Mouse (Mus musculus) stomach, embryonic 16.5 days (tissue): Measurements from ENCODE around the gene Iqcb1. TPM values are rescaled to one million over a fixed set of nuclear protein-coding genes. Genes with fewer than 3 reads are reported as not detected.
"Not testable (repeated sequence)": the region's sequence is repeated elsewhere in the genome, so short reads cannot be mapped to it uniquely, and the experiment has no call there.

Experiments
- ATAC-seq: fragments of 200-750 bp; cut with Nextera tagmentation; 2 replicates; pipeline ENCODE4 v1.8.0; 2017; ENCODE audit warnings: moderate number of reproducible peaks, moderate TSS enrichment; ENCODE audit not compliant: insufficient read depth, low FRiP score
- H3K27ac ChIP-seq: fragments of 300-500 bp; sonication (generic); 2 replicates; pipeline ENCODE4 v1.5.1; 2014; ENCODE audit warnings: low read length
- H3K27me3 ChIP-seq: fragments of 300-500 bp; sonication (generic); 2 replicates; pipeline ENCODE4 v1.6.1; 2014; ENCODE audit warnings: low read length, control low read depth, mixed read lengths; ENCODE audit not compliant: control insufficient read depth, insufficient read depth
- H3K36me3 ChIP-seq: fragments of 300-500 bp; sonication (generic); 2 replicates; pipeline ENCODE4 v1.6.1; 2014; ENCODE audit warnings: low read length; ENCODE audit not compliant: control insufficient read depth, insufficient read depth
- H3K4me1 ChIP-seq: fragments of 300-500 bp; sonication (generic); 2 replicates; pipeline ENCODE4 v1.6.1; 2014; ENCODE audit warnings: low read length, control low read depth, mixed read lengths; ENCODE audit not compliant: control insufficient read depth, insufficient read depth
- H3K4me2 ChIP-seq: fragments of 300-500 bp; sonication (generic); 2 replicates; pipeline ENCODE4 v1.6.1; 2014; ENCODE audit warnings: low read depth, low read length, mixed read lengths
- H3K4me3 ChIP-seq: fragments of 300-500 bp; sonication (generic); replicated peaks from 2 replicates; pipeline ENCODE4 v1.5.1; 2014; ENCODE audit warnings: mild to moderate bottlenecking, low read length
- H3K9ac ChIP-seq: fragments of 300-500 bp; sonication (generic); 2 replicates; pipeline ENCODE4 v1.6.1; 2014; ENCODE audit warnings: low read length
- H3K9me3 ChIP-seq: fragments of 300-500 bp; sonication (generic); replicated peaks from 2 replicates; pipeline ENCODE4 v1.6.1; 2016; ENCODE audit warnings: low read length, control low read depth; ENCODE audit not compliant: control insufficient read depth
- WGBS: fragments of 180-500 bp; shearing (Covaris S2); extraction: QIAGEN DNeasy Blood & Tissue Kit; methylation state at CpG from one replicate; pipeline ENCODE4 v1.1.7; 2014; 5-methylcytosine and 5-hydroxymethylcytosine counted together
- polyA plus RNA-seq: library from polyadenylated mRNA; unstranded; fragments of >200 nt; fragmentation: Nextera tagmentation; extraction: Ambion mirVana; gene quantifications from 2 replicates; pipeline ENCODE4 v1.2.1, GENCODE M21; 2015

Gene Iqcb1
- polyA plus RNA-seq, 1 experiment from 2014 or later = 24.8 TPM

- no peaks in the 10 kb centered on the region for H3K36me3 ChIP-seq
- WGBS = 61% methylated on average over 3 of the region's 3 CpGs
- no peaks in the 10 kb centered on the region for H3K27me3 ChIP-seq
- no peak overlapping the region for H3K4me3 ChIP-seq
- ATAC-seq = no peak
- H3K4me2 ChIP-seq = no peak overlapping the region
- H3K27ac ChIP-seq = no peak overlapping the region
- H3K9me3 ChIP-seq = no peaks in the 10 kb centered on the region
- no peaks in the 10 kb centered on the region for H3K4me1 ChIP-seq
- H3K9ac ChIP-seq = no peak overlapping the region
These were observed 14.5 kb upstream of the Iqcb1 start for GRCm38 (mm10) chr16:36813680-36814079.

DNA sequence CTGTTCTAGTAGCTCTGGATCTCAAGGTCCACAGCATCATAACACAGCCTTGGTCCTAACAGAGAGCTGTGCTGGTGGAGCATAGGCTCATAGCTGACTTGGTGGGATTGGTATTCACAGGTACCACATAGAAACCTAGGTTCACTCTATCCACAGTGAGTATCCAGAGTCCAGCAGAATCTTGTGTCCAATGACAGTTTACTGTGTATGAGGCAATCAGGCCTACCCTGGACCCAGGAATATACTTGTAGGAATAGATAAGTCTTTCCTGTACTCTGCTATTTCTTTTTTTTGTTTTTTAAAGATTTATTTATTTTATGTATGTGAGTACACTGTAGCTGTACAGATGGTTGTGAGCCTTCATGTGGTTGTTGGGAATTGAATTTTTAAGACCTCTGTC, 11.3 kb upstream of the Iqcb1 start:
- Histone ChIP-seq H3K36me3 (no peaks in the 10 kb centered on the region), H3K27ac (no peak overlapping the region), H3K4me1 (peaks cover 5% of the 10 kb centered on the region; the same call in 1 of the 2 replicates), H3K27me3 (no peaks in the 10 kb centered on the region), H3K4me3 (no peak overlapping the region), H3K9me3 (no peaks in the 10 kb centered on the region), H3K9ac (no peak overlapping the region), H3K4me2 (no peak overlapping the region)
- ATAC-seq = no peak; the same call in 1 of the 2 replicates

DNA sequence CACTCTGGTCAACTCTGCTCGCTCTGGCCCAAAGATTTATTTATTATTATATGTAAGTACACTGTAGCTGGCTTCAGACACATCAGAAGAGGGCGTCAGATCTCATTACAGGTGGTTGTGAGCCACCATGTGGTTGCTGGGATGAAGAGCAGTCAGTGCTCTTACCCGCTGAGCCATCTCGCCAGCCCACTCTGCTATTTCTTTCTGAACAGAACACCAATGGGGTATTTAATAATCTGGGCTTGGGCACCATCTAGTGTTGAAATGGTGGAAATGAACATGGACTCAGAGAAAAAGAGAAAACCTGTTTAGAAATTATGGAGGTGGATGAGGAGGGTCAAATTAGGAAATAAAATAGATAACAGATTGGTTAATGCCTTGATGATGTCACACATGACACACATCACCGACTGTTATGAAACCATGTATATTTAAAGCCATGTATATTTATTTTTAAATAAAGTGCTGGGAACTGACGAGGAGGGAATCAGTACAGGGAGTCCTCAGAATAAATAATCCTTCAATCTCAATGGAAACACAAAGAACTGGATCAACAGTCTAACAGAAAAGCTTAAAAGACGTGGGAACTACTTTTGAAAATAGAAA, 10.8 kb upstream of the Iqcb1 start:
- H3K27me3 ChIP-seq = no peaks in the 10 kb centered on the region
- peaks cover 6% of the 10 kb centered on the region; the same call in 1 of the 2 replicates for H3K4me1 ChIP-seq
- H3K9me3 ChIP-seq = no peaks in the 10 kb centered on the region
- no peaks in the 10 kb centered on the region for H3K36me3 ChIP-seq
- H3K4me2 ChIP-seq = no peak overlapping the region
- no peak overlapping the region for H3K9ac ChIP-seq
- WGBS = 11% methylated on average over 7 of the region's 7 CpGs
- ATAC-seq = peak; percentile 83; the same call in 1 of the 2 replicates
- H3K27ac ChIP-seq = no peak overlapping the region
- no peak overlapping the region for H3K4me3 ChIP-seq

DNA sequence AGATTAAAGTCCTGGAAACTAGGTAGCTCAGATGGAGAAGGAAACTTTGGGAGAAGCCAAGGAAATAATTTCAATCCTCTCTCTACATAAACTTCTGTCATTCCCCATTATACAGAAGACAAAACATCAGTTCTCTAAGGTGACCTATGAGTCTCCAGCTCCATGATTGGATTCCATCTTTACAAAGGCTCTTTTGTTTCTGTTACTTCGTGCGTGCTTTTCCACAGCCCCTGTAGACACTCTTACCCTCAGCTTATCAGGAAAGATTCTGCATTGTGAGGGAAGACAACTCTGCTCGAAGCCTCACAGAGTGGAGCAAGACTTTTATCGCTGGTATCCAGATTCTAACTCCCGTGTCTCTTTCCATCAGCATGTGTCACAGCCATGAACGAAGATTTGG, 8.2 kb upstream of the Iqcb1 start:
- H3K9ac ChIP-seq = no peak overlapping the region
- no peaks in the 10 kb centered on the region for H3K27me3 ChIP-seq
- no peak overlapping the region for H3K4me3 ChIP-seq
- no peak for ATAC-seq
- H3K4me2 ChIP-seq = no peak overlapping the region
- H3K9me3 ChIP-seq = no peaks in the 10 kb centered on the region
- H3K4me1 ChIP-seq = peaks cover 6% of the 10 kb centered on the region; the same call in 1 of the 2 replicates
- no peaks in the 10 kb centered on the region for H3K36me3 ChIP-seq
- H3K27ac ChIP-seq = no peak overlapping the region
- WGBS = 79% methylated on average over 6 of the region's 6 CpGs

GRCm38 (mm10) chr16:36820747-36821146, 7.4 kb upstream of the Iqcb1 start:
- Histone ChIP-seq H3K27ac (no peak overlapping the region), H3K27me3 (no peaks in the 10 kb centered on the region), H3K4me2 (no peak overlapping the region), H3K9ac (no peak overlapping the region), H3K36me3 (no peaks in the 10 kb centered on the region), H3K4me3 (no peak overlapping the region), H3K9me3 (no peaks in the 10 kb centered on the region), H3K4me1 (peaks cover 6% of the 10 kb centered on the region; the same call in 1 of the 2 replicates)
- no peak for ATAC-seq
- WGBS = 75% methylated on average over 3 of the region's 3 CpGs

DNA sequence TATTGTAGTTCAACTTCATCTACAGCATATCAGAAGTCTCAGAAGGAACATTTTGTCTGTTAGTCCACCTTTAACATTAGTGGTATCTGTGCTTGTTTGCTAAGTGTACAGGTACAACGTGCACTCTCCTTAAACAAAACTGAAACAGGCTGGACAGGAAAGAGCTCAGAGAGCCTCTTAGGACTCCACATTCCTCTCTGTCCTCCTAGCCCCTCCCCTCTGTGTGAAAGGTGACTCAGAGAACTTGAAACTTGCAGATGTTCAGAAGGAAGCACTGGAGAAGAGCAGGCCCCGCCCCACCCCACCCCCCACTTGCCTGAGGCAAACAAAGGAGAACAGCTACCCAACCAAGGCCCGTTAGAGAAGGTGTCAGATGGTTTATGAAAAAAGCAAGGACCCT, 6.7 kb upstream of the Iqcb1 start:
- Histone ChIP-seq H3K9ac (no peak overlapping the region), H3K9me3 (no peaks in the 10 kb centered on the region), H3K4me1 (peaks cover 6% of the 10 kb centered on the region; the same call in 1 of the 2 replicates), H3K4me3 (no peak overlapping the region), H3K27me3 (no peaks in the 10 kb centered on the region), H3K4me2 (no peak overlapping the region), H3K27ac (no peak overlapping the region), H3K36me3 (no peaks in the 10 kb centered on the region)
- peak; percentile 53; the same call in 1 of the 2 replicates for ATAC-seq
- WGBS = 3% methylated on average over 3 of the region's 3 CpGs

DNA sequence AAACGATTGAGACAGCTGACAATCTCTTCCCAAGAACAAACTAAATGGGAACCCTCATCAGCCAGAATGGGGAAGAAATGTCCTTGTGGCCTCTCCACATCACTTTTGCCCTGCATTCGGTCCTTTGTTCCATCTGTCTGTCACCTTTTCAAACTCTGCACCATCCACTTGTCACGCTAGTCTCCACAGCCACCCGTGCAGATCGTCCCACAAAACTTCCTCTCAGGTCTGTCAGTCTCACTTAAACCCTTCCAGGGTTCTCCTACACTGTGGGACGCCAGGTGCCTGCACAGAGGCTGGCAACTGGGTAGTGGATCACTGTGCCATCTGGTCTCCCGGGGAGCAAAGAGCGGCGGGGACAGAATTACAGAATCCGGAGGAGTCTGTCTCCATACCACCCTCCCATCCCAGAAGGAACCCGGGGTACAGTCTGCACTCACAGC, 553 bp upstream of the Iqcb1 start:
- H3K9me3 ChIP-seq = no peaks in the 10 kb centered on the region
- no peak; the same call in 1 of the 2 replicates for ATAC-seq
- WGBS = 8% methylated on average over 11 of the region's 11 CpGs

GRCm38 (mm10) chr16:36828820-36829219, 635 bp downstream of the Iqcb1 start:
- H3K4me3 ChIP-seq = peak overlapping the region; percentile 84
- H3K27me3 ChIP-seq = no peaks in the 10 kb centered on the region
- H3K27ac ChIP-seq = no peak overlapping the region
- H3K9me3 ChIP-seq = no peaks in the 10 kb centered on the region
- ATAC-seq = no peak
- no peaks in the 10 kb centered on the region for H3K36me3 ChIP-seq
- WGBS = 4% methylated on average over 11 of the region's 11 CpGs
- H3K4me2 ChIP-seq = peak overlapping the region; percentile 80
- H3K9ac ChIP-seq = peak overlapping the region; percentile 72
- peaks cover 10% of the 10 kb centered on the region for H3K4me1 ChIP-seq

More for the DNA sequence above, 553 bp upstream of the Iqcb1 start:
- Histone ChIP-seq H3K27me3 (no peaks in the 10 kb centered on the region), H3K27ac (no peak overlapping the region; the same call in 1 of the 2 replicates), H3K4me1 (peaks cover 10% of the 10 kb centered on the region), H3K36me3 (no peaks in the 10 kb centered on the region), H3K4me2 (peak overlapping the region; percentile 80), H3K9ac (peak overlapping the region; percentile 72), H3K4me3 (peak overlapping the region; percentile 84)

GRCm38 (mm10) chr16:36846894-36847293, 18.7 kb downstream of the Iqcb1 start:
- ATAC-seq, H3K27ac ChIP-seq, H3K4me2 ChIP-seq, H3K9me3 ChIP-seq, H3K4me1 ChIP-seq, H3K27me3 ChIP-seq, H3K36me3 ChIP-seq, H3K4me3 ChIP-seq, H3K9ac ChIP-seq: not testable (repeated sequence)
- WGBS = 92% methylated on average over 1 of the region's 1 CpGs
